In the genomic region with DNA sequence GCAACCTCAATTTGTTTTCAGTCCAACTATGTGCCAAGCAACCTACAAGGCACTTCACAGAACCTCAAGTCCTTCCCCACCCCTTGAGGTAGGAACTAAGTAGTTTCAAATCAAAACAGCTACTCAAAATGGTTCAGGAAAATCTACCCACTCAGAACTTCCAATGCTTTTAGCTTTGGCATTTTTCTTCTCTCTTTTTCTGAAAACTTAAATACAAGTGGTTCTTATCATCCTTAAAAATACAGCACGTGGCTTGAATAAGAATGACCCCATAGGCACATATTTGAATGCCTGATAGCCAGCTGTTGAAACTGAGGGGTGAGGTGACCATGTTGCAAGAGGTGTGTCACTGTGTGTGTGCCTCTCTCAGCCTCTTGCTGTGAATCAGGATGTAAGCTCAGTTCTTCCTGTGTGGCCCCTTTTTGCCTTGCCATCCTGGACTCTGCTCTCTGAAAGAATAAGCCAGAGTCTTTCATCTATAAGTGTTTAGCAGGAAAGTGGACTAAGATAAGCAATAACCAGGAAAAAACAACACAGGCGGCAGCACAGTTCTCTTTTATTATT, we compare ENCODE assay signal across 27 mouse cellular contexts. TPM values are rescaled to one million over a fixed set of nuclear protein-coding genes. Genes with fewer than 3 reads are reported as not detected.
"Had no signal": no experiment of that assay in that cellular context is flagged by ENCODE, and none has a peak within 500 bp of the region (broad histone marks: within the 10 kb centered on the region; RNA-seq: fewer than 3 reads in every experiment).

No protein-coding gene starts in this region.

- H3K4me3 ChIP-seq: heart, adult 2 months; heart, embryonic 13.5 days; heart, embryonic 15.5 days; hindbrain, embryonic 13.5 days; hindbrain, embryonic 15.5 days; layer of hippocampus, adult 2 months; left cerebral cortex, adult 2 months; limb, embryonic 10.5 days; limb, embryonic 12.5 days; liver, embryonic 13.5 days had no signal

- ATAC-seq: hindbrain, postnatal 0 days had no signal

- H3K4me2 ChIP-seq: heart, embryonic 11.5 days; heart, embryonic 13.5 days; heart, embryonic 15.5 days; hindbrain, embryonic 13.5 days; hindbrain, embryonic 15.5 days; limb, embryonic 12.5 days; liver, embryonic 11.5 days; liver, embryonic 13.5 days had no signal

- DNase-seq: gastrocnemius, postnatal 14 days; gastrocnemius, postnatal 36 days; heart, adult 11 months; heart, adult 2 months; heart, postnatal 14 days; heart, postnatal 36 days; kidney, adult 18-20 months; kidney, adult 8-10 months; kidney, postnatal 10 days; kidney, postnatal 25 days; kidney, postnatal 4 days; liver; liver, embryonic 13.5 days had no signal

- H3K27me3 ChIP-seq: heart, embryonic 13.5 days; heart, embryonic 15.5 days; hindbrain, embryonic 13.5 days; hindbrain, embryonic 15.5 days; limb, embryonic 12.5 days; liver, embryonic 13.5 days had no signal

- H3K27ac ChIP-seq: heart, adult 2 months; heart, embryonic 13.5 days; heart, embryonic 15.5 days; hindbrain, embryonic 13.5 days; hindbrain, embryonic 15.5 days; hindbrain, postnatal 0 days; layer of hippocampus, adult 2 months; left cerebral cortex, adult 2 months; limb, embryonic 10.5 days; limb, embryonic 12.5 days; liver, embryonic 13.5 days had no signal

- H3K4me1 ChIP-seq: hindbrain, embryonic 13.5 days; hindbrain, embryonic 15.5 days; limb, embryonic 10.5 days; limb, embryonic 12.5 days had no signal

- H3K9me3 ChIP-seq: heart, embryonic 13.5 days; heart, embryonic 15.5 days; hindbrain, embryonic 13.5 days; hindbrain, embryonic 15.5 days; limb, embryonic 10.5 days; limb, embryonic 12.5 days; liver, embryonic 13.5 days had no signal

- H3K9ac ChIP-seq: heart, embryonic 13.5 days; heart, embryonic 15.5 days; hindbrain, embryonic 13.5 days; hindbrain, embryonic 15.5 days; limb, embryonic 12.5 days; liver, embryonic 13.5 days had no signal

RNA-seq across cellular contexts. Expression of a gene that starts 50.5 kb away (rescaled TPM):
- polyA plus RNA-seq: heart, embryonic 11.5 days; hindbrain, embryonic 11.5 days; intestine, embryonic 14.5 days; kidney, embryonic 14.5 days; limb, embryonic 10.5 days; liver, embryonic 13.5 days had no signal
